Mouse (Mus musculus): ENCODE measurements around the gene Efcab12.

DNA sequence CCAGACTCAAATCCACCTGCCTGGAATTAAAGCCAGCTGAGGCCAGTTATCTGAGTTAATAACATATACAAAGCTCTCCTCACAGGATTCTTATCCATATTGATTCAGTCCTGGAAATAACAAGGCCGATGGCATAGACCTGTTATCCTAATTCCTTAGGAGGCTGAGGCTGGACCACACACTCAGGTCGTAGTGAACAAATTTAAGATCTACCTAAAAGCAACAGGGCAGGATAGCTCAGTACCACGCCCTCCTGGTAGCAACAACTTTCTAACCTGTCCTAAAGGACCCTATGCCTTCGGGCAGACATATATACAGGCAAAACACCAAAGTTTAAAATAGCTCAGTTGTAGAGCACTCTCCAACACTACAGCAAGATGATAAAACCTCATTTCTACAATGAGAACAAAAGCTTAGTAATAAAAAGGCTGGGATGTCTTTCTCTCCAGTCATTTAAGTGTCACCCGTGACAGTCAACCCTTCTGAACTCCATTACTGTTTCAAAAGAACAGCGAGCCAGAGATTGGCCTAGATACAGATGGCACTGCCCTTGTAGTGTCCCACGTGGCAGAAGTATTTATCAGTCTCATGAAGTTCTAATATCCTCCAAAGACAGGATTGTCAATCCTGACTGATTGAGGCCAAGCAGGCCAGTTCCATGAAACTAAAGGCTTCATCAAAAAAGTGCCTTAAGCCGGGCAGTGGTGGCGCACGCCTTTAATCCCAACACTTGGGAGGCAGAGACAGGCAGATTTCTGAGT is 33.6 kb downstream of the Efcab12 start:
- no peak for TF ChIP-seq GATA1 (IDR thresholded peaks at IDR 0.05; ENCODE audit: borderline replicate concordance, low read length)
- no peak for TF ChIP-seq FLI1 (IDR thresholded peaks at IDR 0.05; ENCODE audit: low read length)

All from megakaryocyte, embryonic 14.5 days (primary cell).